34 mouse cellular contexts compared by ENCODE assay signal in genomic region chr8:78489733-78490132, GRCm38 (mm10). TPM values are rescaled to one million over a fixed set of nuclear protein-coding genes. Genes with fewer than 3 reads are reported as not detected.
"Had no signal": no experiment of that assay in that cellular context is flagged by ENCODE, and none has a peak within 500 bp of the region (broad histone marks: within the 10 kb centered on the region; RNA-seq: fewer than 3 reads in every experiment).

No protein-coding gene starts in this region.

- H3K9me3 ChIP-seq: heart, embryonic 12.5 days; hindbrain, embryonic 10.5 days; hindbrain, embryonic 12.5 days; intestine, embryonic 15.5 days; kidney, embryonic 15.5 days; limb, embryonic 13.5 days; limb, embryonic 15.5 days; liver, embryonic 12.5 days had no signal

- H3K36me3 ChIP-seq: heart, embryonic 12.5 days; hindbrain, embryonic 10.5 days; hindbrain, embryonic 12.5 days; intestine, embryonic 15.5 days; kidney, embryonic 15.5 days; limb, embryonic 13.5 days; limb, embryonic 15.5 days; liver, embryonic 12.5 days had no signal

- H3K27me3 ChIP-seq: heart, embryonic 12.5 days; hindbrain, embryonic 12.5 days; intestine, embryonic 15.5 days; kidney, embryonic 15.5 days; limb, embryonic 13.5 days; limb, embryonic 15.5 days; liver, embryonic 12.5 days had no signal

- H3K4me1 ChIP-seq: heart, embryonic 12.5 days; hindbrain, embryonic 10.5 days; hindbrain, embryonic 12.5 days; intestine, embryonic 15.5 days; kidney, embryonic 15.5 days; limb, embryonic 13.5 days; limb, embryonic 15.5 days; liver, embryonic 12.5 days had no signal

- H3K9ac ChIP-seq: heart, embryonic 12.5 days; hindbrain, embryonic 12.5 days; hindbrain, embryonic 14.5 days; intestine, embryonic 15.5 days; kidney, embryonic 15.5 days; limb, embryonic 13.5 days; limb, embryonic 15.5 days; liver, embryonic 12.5 days; liver, embryonic 14.5 days had no signal

- H3K27ac ChIP-seq: heart, adult 2 months; hindbrain, embryonic 10.5 days; hindbrain, embryonic 12.5 days; hindbrain, embryonic 14.5 days; intestine, embryonic 15.5 days; kidney, embryonic 15.5 days; kidney, postnatal 0 days; limb, embryonic 13.5 days; limb, embryonic 15.5 days; liver, embryonic 12.5 days; liver, embryonic 14.5 days had no signal

- H3K4me2 ChIP-seq: heart, embryonic 12.5 days; hindbrain, embryonic 12.5 days; hindbrain, embryonic 14.5 days; intestine, embryonic 15.5 days; kidney, embryonic 15.5 days; limb, embryonic 13.5 days; limb, embryonic 15.5 days; liver, embryonic 12.5 days had no signal

- DNase-seq: gastrocnemius, postnatal 14 days; gastrocnemius, postnatal 36 days; heart, adult 11 months; heart, adult 2 months; heart, postnatal 10 days; heart, postnatal 4 days; kidney, adult 2 months; kidney, adult 9 months; kidney, postnatal 14 days; kidney, postnatal 36 days; layer of hippocampus, adult 9-11 months; layer of hippocampus, postnatal 36 days; left cerebral cortex, postnatal 4 days had no signal

- ATAC-seq: hindbrain, embryonic 16.5 days; inflammation-experienced regulatory T-cells, adult 6 months; intestine, embryonic 15.5 days; intestine, postnatal 0 days; liver, embryonic 12.5 days had no signal

- H3K4me3 ChIP-seq: heart, adult 2 months; heart, embryonic 12.5 days; hindbrain, embryonic 10.5 days; hindbrain, embryonic 12.5 days; intestine, embryonic 15.5 days; kidney, embryonic 15.5 days; limb, embryonic 13.5 days; limb, embryonic 15.5 days; liver, embryonic 12.5 days had no signal

RNA-seq across cellular contexts. Expression of gene Pou4f2, which starts 53.3 kb away (rescaled TPM):
- polyA plus RNA-seq: gonadal fat pad, adult 2 months; heart, adult 2 months; heart, embryonic 12.5 days; heart, embryonic 14.5 days; heart, embryonic 16.5 days; inflammation-experienced regulatory T-cells, adult 6 months; intestine, embryonic 15.5 days; intestine, postnatal 0 days; kidney, adult 2 months; kidney, embryonic 15.5 days; kidney, postnatal 0 days; large intestine, adult 2 months; limb, embryonic 11.5 days; limb, embryonic 13.5 days; limb, embryonic 15.5 days; liver, adult 2 months; liver, embryonic 12.5 days; liver, embryonic 14.5 days; liver, embryonic 16.5 days had no signal
